Comparison of ENCODE assay signal across 8 mouse cellular contexts in the genomic region with DNA sequence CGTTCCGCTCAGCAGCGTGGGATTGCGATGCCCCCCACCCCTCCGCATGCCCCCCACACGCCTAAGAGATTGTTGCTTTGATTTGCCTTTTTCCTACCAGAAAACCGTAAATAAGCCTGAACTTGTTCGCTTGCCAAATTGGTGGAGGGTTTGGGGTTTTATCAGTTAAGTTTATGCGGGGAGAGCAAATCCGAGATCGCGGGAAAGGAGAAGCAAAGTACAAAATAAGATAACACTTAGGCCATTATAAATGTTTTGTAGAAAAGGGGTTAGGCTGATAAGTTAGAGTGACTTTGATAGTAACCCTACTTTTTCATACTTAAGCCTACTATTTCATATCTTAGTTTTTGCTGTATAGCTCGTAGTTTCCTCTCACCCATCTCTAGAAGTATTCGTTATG. TPM values are rescaled to one million over a fixed set of nuclear protein-coding genes. Genes with fewer than 3 reads are reported as not detected.
DNase-seq lines count a peak whose midpoint lies in the region; ATAC-seq and TF ChIP-seq lines count a peak whose summit lies in the region.

No protein-coding gene starts in this region.

- WGBS in lung, embryonic 15.5 days = 16% methylated on average over 14 of the region's 14 CpGs
- 26% methylated on average over 14 of the region's 14 CpGs for WGBS in embryonic facial prominence, embryonic 14.5 days
- WGBS in intestine, postnatal 0 days = 20% methylated on average over 14 of the region's 14 CpGs
- 18% methylated on average over 14 of the region's 14 CpGs for WGBS in neural tube, embryonic 14.5 days

- DNase-seq in lung, postnatal 14 days = no peak
- DNase-seq in embryonic facial prominence, embryonic 14.5 days (ENCODE audit: low spot score) = no peak
- no peak for DNase-seq in adrenal gland, postnatal 10 days
- DNase-seq in yolk sac, embryonic 10.5 days (ENCODE audit: low spot score) = no peak

- peaks cover 6% of the 10 kb centered on the region; the same call in 1 of the 2 replicates for H3K4me1 ChIP-seq in lung, embryonic 15.5 days
- H3K4me1 ChIP-seq in embryonic facial prominence, embryonic 14.5 days (ENCODE audit: control insufficient read depth, insufficient read depth, low read length) = no peaks in the 10 kb centered on the region
- no peaks in the 10 kb centered on the region for H3K4me1 ChIP-seq in intestine, postnatal 0 days (replicated peaks; ENCODE audit: control insufficient read depth, insufficient read depth, low read length)
- 0 out of 2 replicates have a peak, but pooled peaks cover 4% of the 10 kb centered on the region for H3K4me1 ChIP-seq in neural tube, embryonic 14.5 days (ENCODE audit: control insufficient read depth, insufficient read depth, low read length)

- TF ChIP-seq CTCF in intestine, postnatal 0 days (IDR thresholded peaks at IDR 0.05; ENCODE audit: low read depth) = no peak

- peak overlapping the region; percentile 50 for H3K9ac ChIP-seq in lung, embryonic 15.5 days
- peak overlapping the region; percentile 74 for H3K9ac ChIP-seq in embryonic facial prominence, embryonic 14.5 days (ENCODE audit: low read depth, low read length)
- H3K9ac ChIP-seq in intestine, postnatal 0 days (ENCODE audit: low read depth, low read length) = peak overlapping the region; percentile 56
- peak overlapping the region; percentile 52; the same call in 1 of the 2 replicates for H3K9ac ChIP-seq in neural tube, embryonic 14.5 days (replicated peaks; ENCODE audit: low read depth, low read length)

- H3K27ac ChIP-seq in lung, embryonic 15.5 days = peak overlapping the region; percentile 91
- H3K27ac ChIP-seq in embryonic facial prominence, embryonic 14.5 days (replicated peaks; ENCODE audit: low read depth, low read length) = peak overlapping the region; percentile 95
- H3K27ac ChIP-seq in intestine, postnatal 0 days (ENCODE audit: low read depth, low read length) = 0 out of 2 replicates have a peak overlapping the region, but pooled peaks have one; percentile 75
- no peak overlapping the region for H3K27ac ChIP-seq in neural tube, embryonic 14.5 days (ENCODE audit: low read depth, low read length)

- H3K4me3 ChIP-seq in lung, embryonic 15.5 days = peak overlapping the region; percentile 62
- H3K4me3 ChIP-seq in embryonic facial prominence, embryonic 14.5 days (ENCODE audit: low read depth, low read length) = peak overlapping the region; percentile 59
- H3K4me3 ChIP-seq in intestine, postnatal 0 days (ENCODE audit: low read depth, low read length) = peak overlapping the region; percentile 56
- peak overlapping the region; percentile 47 for H3K4me3 ChIP-seq in neural tube, embryonic 14.5 days (ENCODE audit: low read depth, low read length)

- peaks cover 10% of the 10 kb centered on the region for H3K27me3 ChIP-seq in lung, embryonic 15.5 days
- H3K27me3 ChIP-seq in embryonic facial prominence, embryonic 14.5 days (replicated peaks; ENCODE audit: control insufficient read depth, insufficient read depth, low read length) = peaks cover 28% of the 10 kb centered on the region
- H3K27me3 ChIP-seq in intestine, postnatal 0 days (replicated peaks; ENCODE audit: control insufficient read depth, insufficient read depth, low read length) = no peaks in the 10 kb centered on the region
- H3K27me3 ChIP-seq in neural tube, embryonic 14.5 days (ENCODE audit: control insufficient read depth, insufficient read depth, low read length) = peaks cover 5% of the 10 kb centered on the region; the same call in 1 of the 2 replicates

- peak overlapping the region; percentile 58 for H3K4me2 ChIP-seq in lung, embryonic 15.5 days
- H3K4me2 ChIP-seq in embryonic facial prominence, embryonic 14.5 days (ENCODE audit: low read depth, low read length) = peak overlapping the region; percentile 58
- peak overlapping the region; percentile 70 for H3K4me2 ChIP-seq in intestine, postnatal 0 days (replicated peaks; ENCODE audit: low read depth)
- peak overlapping the region; percentile 47 for H3K4me2 ChIP-seq in neural tube, embryonic 14.5 days (ENCODE audit: low read depth, low read length)

- no peak for ATAC-seq in lung, embryonic 15.5 days (ENCODE audit: borderline replicate concordance, extremely low read depth, low FRiP score, low TSS enrichment)
- ATAC-seq in embryonic facial prominence, embryonic 14.5 days (ENCODE audit: low read depth) = no peak
- ATAC-seq in intestine, postnatal 0 days = no peak
- ATAC-seq in neural tube, embryonic 14.5 days (ENCODE audit: low read depth) = no peak
- ATAC-seq in frontal cortex, adult (ENCODE audit: low TSS enrichment) = no peak

- H3K9me3 ChIP-seq in lung, embryonic 15.5 days = no peaks in the 10 kb centered on the region
- H3K9me3 ChIP-seq in embryonic facial prominence, embryonic 14.5 days (ENCODE audit: control insufficient read depth, low read length) = no peaks in the 10 kb centered on the region
- H3K9me3 ChIP-seq in intestine, postnatal 0 days (ENCODE audit: control insufficient read depth) = no peaks in the 10 kb centered on the region
- no peaks in the 10 kb centered on the region for H3K9me3 ChIP-seq in neural tube, embryonic 14.5 days (ENCODE audit: control insufficient read depth, low read length)

- no peaks in the 10 kb centered on the region for H3K36me3 ChIP-seq in lung, embryonic 15.5 days
- H3K36me3 ChIP-seq in embryonic facial prominence, embryonic 14.5 days (ENCODE audit: control insufficient read depth, insufficient read depth, low read length) = no peaks in the 10 kb centered on the region
- H3K36me3 ChIP-seq in intestine, postnatal 0 days (ENCODE audit: control insufficient read depth, insufficient read depth) = no peaks in the 10 kb centered on the region
- no peaks in the 10 kb centered on the region for H3K36me3 ChIP-seq in neural tube, embryonic 14.5 days (ENCODE audit: control insufficient read depth, insufficient read depth, low read length)

RNA-seq across cellular contexts. Expression of a gene that starts 1.0 kb away (rescaled TPM):
- polyA plus RNA-seq in lung, embryonic 15.5 days (2015; fragmentation: Nextera tagmentation; extraction: Ambion mirVana) = 107 and 116 TPM in 2 replicates
- polyA plus RNA-seq in embryonic facial prominence, embryonic 14.5 days (2014; fragmentation: Nextera tagmentation; extraction: Ambion mirVana) = 84.1 and 95.4 TPM in 2 replicates
- 35.8 and 37.1 TPM in 2 replicates for polyA plus RNA-seq in intestine, postnatal 0 days (2015; fragmentation: Nextera tagmentation; extraction: Ambion mirVana)
- 69.9 and 88.8 TPM in 2 replicates for polyA plus RNA-seq in neural tube, embryonic 14.5 days (2014; fragmentation: Nextera tagmentation; extraction: Ambion mirVana)
- total RNA-seq in adrenal gland, postnatal 10 days (2021) = 10 to 100 TPM; 51.9 to 63.2 TPM

RNA-seq across cellular contexts. Expression of a gene that starts 1.1 kb away (rescaled TPM):
- 2.6 and 2.9 TPM in 2 replicates for polyA plus RNA-seq in lung, embryonic 15.5 days (2015; fragmentation: Nextera tagmentation; extraction: Ambion mirVana)
- polyA plus RNA-seq in embryonic facial prominence, embryonic 14.5 days (2014; fragmentation: Nextera tagmentation; extraction: Ambion mirVana) = 3.2 and 4.6 TPM in 2 replicates
- 2.1 and 2.4 TPM in 2 replicates for polyA plus RNA-seq in intestine, postnatal 0 days (2015; fragmentation: Nextera tagmentation; extraction: Ambion mirVana)
- polyA plus RNA-seq in neural tube, embryonic 14.5 days (2014; fragmentation: Nextera tagmentation; extraction: Ambion mirVana) = 1.0 and 1.1 TPM in 2 replicates
- total RNA-seq in adrenal gland, postnatal 10 days (2021) = 1 to 10 TPM; 1.3 to 1.8 TPM

RNA-seq across cellular contexts. Expression of a gene that starts 15.5 kb away (rescaled TPM):
- 211 and 216 TPM in 2 replicates for polyA plus RNA-seq in lung, embryonic 15.5 days (2015; fragmentation: Nextera tagmentation; extraction: Ambion mirVana)
- 186 and 188 TPM in 2 replicates for polyA plus RNA-seq in embryonic facial prominence, embryonic 14.5 days (2014; fragmentation: Nextera tagmentation; extraction: Ambion mirVana)
- polyA plus RNA-seq in intestine, postnatal 0 days (2015; fragmentation: Nextera tagmentation; extraction: Ambion mirVana) = 82.5 and 87.3 TPM in 2 replicates
- polyA plus RNA-seq in neural tube, embryonic 14.5 days (2014; fragmentation: Nextera tagmentation; extraction: Ambion mirVana) = 113 and 120 TPM in 2 replicates
- 100 to 1,000 TPM; 222 to 238 TPM for total RNA-seq in adrenal gland, postnatal 10 days (2021)
